Mouse (Mus musculus) ovary, adult 10 weeks (tissue): Measurements from ENCODE around the gene Aasdh. TPM values are rescaled to one million over a fixed set of nuclear protein-coding genes. Genes with fewer than 3 reads are reported as not detected.

Source experiments
- polyA plus RNA-seq: library from polyadenylated mRNA; stranded (reverse); fragments of 350-450 nt; fragmentation: Illumina TruSeq; extraction: RNeasy Lipid Tissue Mini Kit (QIAGEN cat#74804); gene quantifications from one replicate; pipeline ENCODE4 v1.2.3, GENCODE M21; 2014

Gene Aasdh
- polyA plus RNA-seq, result 23.8 TPM

GRCm38 (mm10) chr5:76905405-76906154, at the start of gene Aasdh:
TSS of gene Aasdh (minus strand) at chr5:76905514.

GRCm38 (mm10) chr5:76951106-76952027, 46.1 kb upstream of the Aasdh start, which contains the start of the genes Paics and Ppat:
TSS of gene Paics (plus strand) at chr5:76951307.
TSS of gene Ppat (minus strand) at chr5:76951578.

Other genes starting within 250 kb of the Aasdh start
- gene C530008M17Rik, start 249.0 kb downstream of the Aasdh start, polyA plus RNA-seq, result 5.5 TPM
- gene Paics, start 45.8 kb upstream of the Aasdh start, polyA plus RNA-seq, result 312 TPM
- gene Ppat, start 46.1 kb upstream of the Aasdh start, polyA plus RNA-seq, result 101 TPM
- gene Srp72, start 69.2 kb upstream of the Aasdh start, polyA plus RNA-seq, result 245 TPM
- not detected for gene Arl9, start 98.5 kb upstream of the Aasdh start, polyA plus RNA-seq
- not detected for gene Thegl, start 110.5 kb upstream of the Aasdh start, polyA plus RNA-seq
- 3.9 TPM for gene Hopx, start 209.6 kb upstream of the Aasdh start, polyA plus RNA-seq